Mouse (Mus musculus): ENCODE results near the gene Tspo2.
"Not testable (repeated sequence)": the region's sequence is repeated elsewhere in the genome, so short reads cannot be mapped to it uniquely, and the experiment has no call there.

The Tspo2 gene

DNA sequence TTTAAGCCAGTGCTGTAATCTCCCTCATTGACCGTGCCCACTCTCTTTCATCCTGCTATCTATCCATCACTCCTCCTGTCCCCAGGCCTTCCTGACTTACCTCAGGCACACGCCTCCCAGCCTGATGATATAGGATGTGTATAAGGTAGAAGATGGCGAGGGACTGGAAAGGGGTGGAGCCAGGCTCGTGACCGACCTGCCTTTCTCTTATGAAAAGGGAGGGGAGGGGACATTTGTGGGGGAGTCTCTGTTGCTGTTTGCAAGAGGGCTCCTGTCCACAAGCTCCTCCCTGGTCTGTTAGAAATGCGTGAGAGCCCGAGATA lies at the start of gene Tspo2:
TSS of gene Tspo2 (minus strand) at position 170 of the 323 bp plus-strand sequence.
- DNase-seq (ENCODE audit: low spot score in 2 of 2) = no peak

DNA sequence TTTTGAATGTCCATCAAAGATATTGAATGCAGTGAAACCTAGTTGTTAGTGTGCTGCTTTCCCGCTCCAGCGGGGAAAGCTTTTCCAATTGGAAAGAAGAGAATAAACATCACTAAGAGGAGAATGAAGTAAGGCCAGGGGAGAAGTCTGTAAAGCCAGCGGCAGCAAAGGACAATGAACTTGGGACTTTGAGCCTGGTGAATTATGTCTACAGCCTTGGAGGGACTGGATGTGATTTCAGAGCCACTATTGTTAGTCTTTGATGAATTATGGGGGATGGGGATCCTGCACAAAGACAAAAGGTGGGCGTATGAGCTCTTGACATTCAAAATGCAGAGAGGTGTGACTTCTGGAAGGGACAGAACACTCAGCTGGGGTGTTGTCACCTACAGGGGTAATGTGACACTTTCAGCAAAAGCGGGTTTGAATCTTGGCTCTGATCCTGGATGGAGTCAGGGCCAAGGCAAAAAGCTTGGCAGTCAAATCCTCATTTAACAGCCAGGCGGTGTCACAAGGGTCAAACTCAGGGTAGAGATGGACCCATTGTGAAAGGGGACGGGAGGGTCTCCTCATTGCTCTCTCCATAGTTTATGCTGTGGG lies 49.6 kb upstream of the Tspo2 start:
- no peak for DNase-seq (ENCODE audit: low spot score in 2 of 2)

DNA sequence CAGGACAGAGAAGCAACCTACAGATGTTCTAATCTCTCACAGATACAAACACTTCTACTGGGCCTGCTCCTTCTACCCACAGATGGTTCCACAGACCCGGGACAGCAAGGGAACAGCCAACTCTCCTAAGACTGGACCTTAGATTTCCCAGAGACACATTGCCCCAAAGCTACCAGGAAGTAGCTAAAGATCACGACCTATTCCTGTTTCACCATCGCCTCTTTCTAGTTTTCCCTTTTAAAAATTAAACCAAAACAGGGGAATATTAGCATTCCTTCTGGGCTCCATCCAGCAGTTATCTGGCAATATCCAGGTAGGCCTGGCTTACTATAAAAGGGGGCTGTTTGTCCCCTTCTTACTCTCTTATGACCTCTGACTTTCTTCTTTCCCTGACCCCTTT lies 46.7 kb upstream of the Tspo2 start:
- no peak for DNase-seq (ENCODE audit: low spot score in 2 of 2)

DNA sequence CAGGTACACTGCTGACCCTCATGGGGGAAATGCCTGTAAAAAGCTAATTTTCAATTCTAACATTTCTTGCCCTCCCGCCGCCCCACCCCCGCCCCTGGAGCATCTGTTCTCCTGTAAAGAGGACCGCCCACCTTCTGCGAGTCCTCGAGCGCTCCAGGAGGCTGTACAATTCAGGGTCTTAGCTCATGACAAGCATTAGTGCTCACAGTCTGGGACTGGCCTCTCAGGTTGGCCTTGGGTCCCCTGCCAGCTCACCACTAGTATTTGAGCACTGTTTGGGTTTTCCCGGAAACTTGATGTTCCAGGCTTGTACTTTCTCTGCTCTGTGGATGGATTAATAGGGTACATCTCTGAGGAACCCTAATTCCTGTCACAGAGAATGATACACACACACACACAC lies 42.7 kb upstream of the Tspo2 start:
- no peak for DNase-seq (ENCODE audit: low spot score in 2 of 2)

DNA sequence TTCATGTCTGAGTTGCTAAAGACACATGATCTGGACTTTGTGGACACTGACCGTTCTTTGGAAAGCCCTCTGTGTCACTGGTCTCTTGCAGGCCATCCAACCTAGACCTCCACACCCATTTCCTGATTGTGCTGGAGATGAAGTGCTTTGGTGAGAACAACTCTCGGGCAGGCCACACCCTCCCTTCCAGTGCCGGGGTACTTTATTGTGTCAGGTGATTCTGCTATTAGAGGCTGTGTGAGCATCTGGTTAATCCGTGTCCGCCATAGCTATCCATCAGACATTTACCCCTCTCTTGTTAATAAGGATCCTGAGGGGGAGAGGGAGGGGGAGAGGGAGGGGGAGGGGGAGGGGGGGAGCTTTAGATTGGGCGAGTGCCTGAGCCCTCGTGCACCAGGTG lies 42.3 kb upstream of the Tspo2 start:
- no peak for DNase-seq (ENCODE audit: low spot score in 2 of 2)

DNA sequence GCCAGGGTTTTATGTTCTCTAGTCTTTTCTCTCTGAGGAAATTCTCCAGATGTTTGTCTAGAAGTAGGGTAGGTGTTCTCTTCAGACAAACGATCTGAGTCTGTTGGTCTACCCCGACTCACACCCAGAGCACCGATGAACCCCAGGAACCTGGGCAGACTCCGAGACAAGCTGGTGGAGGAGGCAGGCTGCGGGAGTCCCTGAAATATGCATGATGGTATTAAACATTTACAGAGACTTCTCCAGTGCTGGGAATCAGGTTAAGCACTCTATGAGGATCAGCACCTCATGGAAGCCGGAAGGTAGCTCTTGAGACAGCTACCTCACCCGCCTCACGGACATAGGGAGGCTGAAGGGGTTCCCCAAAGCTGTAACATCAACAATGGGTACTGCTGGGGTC lies 41.3 kb upstream of the Tspo2 start:
- DNase-seq (ENCODE audit: low spot score in 2 of 2) = no peak

DNA sequence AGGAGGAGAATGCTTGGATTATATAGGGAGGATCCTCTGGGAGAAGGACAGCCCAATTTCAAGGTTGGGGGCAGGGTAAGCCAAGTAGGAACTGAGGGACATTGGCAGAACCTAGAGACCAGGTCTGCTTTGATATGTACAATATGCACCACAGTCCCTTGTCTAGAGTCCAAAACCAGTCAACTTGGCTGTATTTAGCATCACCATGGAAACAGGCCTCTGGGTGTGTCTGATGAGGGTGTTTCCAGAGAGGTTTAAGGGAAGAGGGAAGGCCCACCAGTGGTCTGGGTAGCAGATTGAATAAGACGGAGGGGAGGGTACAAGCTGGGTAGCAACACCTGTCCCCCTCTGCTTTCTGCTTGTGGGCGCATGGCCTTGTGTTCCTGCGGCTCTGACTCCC lies 38.1 kb upstream of the Tspo2 start:
- DNase-seq (ENCODE audit: low spot score in 2 of 2) = no peak

DNA sequence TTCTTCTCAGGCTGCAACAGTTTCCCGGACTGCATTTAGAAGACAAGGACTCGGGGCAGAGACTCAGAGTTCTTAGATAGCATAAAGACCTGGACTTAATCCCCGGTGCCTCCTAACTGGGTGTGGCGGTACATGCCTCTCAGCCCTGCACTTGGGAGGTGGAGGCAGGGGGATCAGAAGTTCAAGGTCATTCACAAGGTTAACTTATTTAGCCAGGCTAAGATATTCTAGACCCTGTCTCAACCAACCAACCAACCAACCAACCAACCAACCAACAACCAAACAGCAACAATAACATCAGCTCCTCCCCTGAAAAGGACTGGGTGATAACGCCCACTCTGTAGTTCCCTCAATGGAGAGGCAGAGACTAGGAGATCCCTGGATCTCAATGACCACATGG lies 32.9 kb upstream of the Tspo2 start:
- no peak for DNase-seq (ENCODE audit: low spot score in 2 of 2)

DNA sequence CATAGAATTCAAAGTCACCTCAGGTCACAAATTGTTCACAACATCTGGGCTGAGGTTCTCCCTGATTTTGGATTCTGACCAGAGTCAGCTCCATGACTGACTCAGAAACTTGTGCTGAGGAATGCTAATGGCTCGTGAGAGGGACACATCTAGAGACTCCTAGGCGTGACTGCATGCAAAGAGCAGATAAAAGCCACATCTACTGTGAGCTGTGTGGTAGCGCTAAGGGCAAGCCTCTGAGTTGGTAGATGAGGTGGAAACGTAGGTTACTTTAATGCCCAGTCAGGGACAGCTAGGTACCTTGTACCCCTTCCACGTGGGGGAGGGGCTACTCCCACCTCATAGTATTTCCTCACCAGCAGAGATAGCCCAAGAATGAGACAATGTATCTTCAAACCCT lies 32.4 kb upstream of the Tspo2 start:
- no peak for DNase-seq (ENCODE audit: low spot score in 2 of 2)

DNA sequence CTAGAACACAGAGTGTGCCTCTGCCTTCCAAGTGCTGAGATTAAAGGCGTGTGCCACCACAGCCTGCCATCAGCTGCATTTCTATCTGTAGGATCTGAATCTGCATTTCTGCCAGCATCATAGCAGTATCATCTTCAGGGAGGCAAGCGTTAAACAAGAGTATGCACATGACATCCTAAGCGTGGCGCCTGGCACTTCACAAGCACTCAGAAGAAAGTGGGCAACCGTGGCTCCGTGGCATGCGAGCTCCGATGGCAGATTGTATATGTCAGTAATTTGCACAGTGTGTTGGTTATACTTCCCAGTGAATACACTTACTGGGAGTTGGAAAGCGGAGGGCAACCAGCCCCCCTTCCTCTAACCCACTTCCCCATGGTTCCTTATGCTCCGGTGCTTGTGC lies 28.6 kb upstream of the Tspo2 start:
- DNase-seq (ENCODE audit: low spot score in 2 of 2) = peak in 1 of 2 experiments; percentile 11

DNA sequence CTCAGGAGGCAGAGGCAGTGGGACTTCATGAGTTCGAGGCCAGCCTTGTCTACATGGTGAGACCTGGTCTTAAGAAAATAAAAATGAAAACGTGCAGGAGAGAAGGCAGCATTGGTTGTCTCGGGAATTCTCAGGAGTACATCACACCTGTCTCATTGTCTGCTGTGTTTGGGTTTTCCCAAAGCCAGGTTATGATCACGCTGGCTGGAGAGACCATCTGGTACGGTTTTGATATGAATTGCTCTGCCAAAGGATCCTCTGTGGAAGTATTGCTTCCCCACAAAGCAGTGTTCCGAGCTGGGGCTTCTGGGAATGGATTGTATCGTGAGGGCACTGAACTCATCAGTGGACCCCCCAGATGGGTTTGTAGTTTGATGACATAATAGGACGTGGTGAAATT lies 24.1 kb upstream of the Tspo2 start:
- DNase-seq (ENCODE audit: low spot score in 2 of 2) = no peak

DNA sequence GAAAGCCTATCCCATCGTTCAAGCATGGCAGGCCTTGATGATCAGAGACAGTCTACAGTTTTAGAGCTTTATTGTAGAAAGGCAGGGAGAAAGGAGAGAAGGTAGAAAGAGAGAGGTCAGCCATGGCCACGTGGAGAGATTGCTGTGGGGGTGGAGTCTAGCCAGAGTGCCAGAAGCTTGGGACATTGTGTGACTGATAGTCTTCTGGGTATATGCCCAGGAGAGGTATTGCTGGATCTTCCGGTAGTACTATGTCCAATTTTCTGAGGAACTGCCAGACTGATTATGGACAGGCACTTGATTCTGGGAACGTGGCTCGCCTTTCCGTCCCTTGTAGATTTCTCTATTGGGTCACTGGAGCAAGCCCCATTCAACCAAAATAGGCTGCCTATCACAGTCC lies 23.0 kb upstream of the Tspo2 start:
- not testable (repeated sequence) for DNase-seq (ENCODE audit: low spot score in 2 of 2)

DNA sequence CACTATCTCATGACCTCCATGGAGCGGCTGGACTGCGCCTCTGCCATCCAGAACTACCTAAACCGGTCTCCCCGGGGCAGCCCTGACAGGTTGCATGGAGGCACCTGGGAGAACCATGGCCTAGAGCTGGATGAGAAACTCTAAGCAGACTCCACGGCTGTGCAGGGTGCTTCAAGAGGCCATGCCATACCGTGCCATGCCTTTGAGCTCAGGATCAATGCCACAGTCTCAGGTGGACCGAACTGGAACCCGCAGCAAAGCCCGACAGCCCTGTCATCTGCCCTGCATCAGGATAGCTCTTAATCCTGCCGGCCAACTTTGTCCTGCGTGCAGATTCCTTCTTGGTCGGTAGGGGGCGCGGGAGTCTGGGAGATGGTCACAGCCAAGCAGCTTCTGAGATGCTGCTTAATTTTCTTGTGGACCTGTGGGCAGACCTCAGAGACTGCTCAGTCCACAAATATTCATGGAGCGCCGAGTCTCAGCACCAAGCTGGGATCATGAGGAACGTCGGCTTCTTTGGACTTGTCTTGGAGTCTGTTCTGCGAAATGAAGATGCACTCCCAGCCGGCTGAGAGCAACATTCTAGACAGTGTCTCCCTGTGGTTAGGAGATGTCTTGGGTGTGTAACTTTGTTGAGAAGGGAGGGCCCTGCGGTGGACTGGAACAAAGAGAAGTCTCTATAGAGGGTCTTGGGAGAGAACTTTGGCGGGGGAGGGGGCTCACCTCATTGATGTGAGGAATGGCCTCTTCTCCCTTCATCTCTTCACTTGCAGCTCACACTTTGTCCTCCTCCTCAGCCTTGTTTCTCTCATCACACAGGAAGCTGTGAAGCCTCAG lies 16.3 kb upstream of the Tspo2 start:
- peak; percentile 85 to 89 for DNase-seq (ENCODE audit: low spot score in 2 of 2)

DNA sequence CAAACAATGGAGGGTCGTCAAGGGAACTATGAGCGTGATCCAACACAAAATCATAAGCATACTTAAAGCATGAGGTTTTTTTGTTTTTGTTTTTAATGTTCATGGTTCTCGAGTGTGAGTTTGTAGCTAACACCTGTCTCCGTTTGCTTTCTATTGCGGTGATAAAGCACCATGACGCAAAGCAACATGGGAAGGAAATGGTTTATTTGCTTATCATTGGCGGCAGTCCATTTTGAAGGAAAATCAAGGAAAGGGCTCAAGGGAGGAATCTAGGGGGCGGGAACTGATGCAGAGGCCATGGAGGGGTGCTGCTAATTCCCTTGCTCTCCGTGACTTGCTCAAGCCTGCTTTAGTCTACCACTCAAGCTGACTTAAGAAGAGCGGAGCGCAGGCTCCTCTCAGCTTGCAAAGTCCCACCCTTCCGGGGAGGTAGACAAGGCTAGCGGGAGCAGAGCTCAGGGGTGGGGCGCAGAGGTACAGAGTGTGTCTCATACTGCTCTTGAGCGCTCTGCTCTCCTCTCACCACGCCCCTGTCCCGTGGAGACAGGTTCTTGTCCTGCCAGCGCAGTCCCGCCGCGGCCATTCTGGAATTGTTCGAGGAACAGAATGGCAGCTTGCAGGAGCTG lies 15.6 kb upstream of the Tspo2 start:
- DNase-seq (ENCODE audit: low spot score in 2 of 2) = no peak

DNA sequence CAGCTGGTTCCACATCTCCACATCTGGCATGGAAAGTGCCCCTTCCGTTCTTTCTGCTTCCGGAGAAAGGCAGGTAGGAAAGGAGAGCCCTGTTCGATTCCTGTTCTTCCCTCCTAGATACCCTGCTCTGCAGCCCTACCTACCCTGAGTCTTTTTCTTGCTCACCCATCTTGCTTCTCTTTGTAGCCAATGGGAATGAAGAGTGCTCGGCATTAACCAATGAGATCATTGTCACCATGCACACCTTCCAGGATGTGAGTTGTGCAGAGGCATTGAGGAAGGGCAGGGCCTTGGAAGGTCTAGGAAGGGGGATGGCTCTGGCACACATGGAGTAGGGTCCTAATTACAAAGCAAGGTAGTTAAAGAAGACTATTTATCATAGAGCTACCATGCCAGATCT lies 12.1 kb upstream of the Tspo2 start:
- DNase-seq (ENCODE audit: low spot score in 2 of 2) = no peak

DNA sequence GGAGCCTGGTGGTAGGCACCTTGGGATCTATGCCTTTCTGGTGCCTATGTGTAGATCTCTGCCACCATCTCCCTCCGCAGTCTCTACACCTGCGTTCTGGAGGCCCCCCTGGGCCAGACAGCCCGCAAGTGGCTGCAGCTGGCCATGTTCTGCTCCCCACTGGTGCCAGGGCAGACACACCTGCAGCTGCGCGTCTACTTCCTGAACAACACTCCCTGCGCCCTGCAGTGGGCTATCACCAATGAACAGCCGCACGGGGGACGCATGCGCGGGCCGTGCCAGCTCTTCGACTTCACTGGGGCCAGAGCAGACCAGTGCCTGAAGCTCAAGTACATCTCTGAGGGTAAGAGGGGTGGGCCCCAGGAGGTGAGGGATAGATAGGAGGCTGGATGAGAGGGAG lies 10.8 kb upstream of the Tspo2 start:
- no peak for DNase-seq (ENCODE audit: low spot score in 2 of 2)

DNA sequence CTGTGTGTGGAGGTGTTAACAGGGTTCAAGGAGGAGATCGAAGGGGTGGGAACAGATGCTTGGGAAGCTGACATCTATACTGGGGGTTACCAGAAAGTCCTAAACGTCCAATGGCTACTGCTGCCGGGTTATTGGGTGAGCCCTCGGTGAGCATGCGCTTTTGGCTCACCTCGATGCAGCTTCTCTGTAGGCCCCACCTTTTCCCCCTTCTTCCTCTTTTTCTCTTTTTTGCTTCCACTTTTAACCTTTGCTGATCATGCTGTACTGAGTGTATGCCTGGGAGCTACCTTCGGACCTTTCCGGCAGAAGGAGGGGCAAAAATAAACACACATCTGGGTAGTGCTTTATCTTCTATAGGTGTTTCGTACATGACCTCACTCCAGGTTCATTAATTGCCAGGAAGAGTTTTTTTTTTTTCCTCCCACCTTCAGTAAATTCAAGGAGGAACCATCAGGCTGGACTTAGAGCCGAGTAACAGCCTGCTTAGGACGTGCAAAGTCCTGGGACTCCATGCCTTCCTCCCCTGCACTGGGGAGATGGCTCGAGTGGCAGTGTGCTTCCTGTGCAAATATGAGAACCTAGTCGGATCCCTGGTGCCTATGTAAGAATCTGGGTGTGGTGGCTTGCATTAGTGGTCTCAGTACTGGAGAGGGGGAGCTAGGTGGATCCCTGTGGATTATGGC lies 6.8 kb upstream of the Tspo2 start:
- DNase-seq (ENCODE audit: low spot score in 2 of 2) = no peak

DNA sequence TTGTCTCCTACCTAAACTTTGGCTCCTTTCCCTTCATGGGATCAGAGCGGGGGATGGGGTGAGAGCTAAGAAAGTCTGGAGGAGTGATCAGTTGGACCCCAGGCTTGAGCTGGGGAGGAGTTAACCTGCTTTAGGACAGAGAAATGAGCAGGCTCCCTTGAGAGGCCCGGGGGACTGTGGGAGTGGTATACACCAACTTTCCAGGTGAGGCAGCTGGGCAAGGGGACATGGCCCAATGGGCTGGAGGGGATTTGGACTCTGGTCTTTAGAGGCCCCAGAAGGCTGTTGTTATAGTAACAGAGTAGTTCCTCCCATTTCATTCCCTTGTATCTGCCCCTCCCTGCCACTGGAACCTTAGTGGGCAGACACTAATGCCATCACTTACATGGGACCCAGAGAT lies 4.6 kb upstream of the Tspo2 start:
- no peak for DNase-seq (ENCODE audit: low spot score in 2 of 2)

DNA sequence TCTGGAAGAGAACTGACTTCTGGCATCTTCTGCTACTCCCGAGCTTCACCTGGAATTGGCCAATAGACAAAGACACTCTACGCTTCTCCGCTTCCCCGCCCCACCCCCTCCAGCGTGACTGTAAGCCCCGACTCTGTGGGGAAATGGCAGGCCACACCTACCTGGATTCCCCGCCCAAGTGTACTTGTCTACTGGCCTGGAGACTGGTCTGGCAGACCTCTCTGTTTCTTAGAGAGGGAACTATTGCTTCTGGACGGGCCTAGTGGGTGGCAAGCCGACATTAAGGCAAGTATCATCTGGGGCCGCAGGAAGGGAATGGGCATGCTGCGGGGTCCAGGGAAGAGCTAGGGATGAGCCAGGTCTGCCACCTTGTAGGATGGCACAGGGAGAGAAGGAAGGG lies 3.4 kb upstream of the Tspo2 start, which contains the start of gene Unc5cl:
TSS of gene Unc5cl (plus strand) at position 214 of the 400 bp plus-strand sequence.
- no peak for DNase-seq (ENCODE audit: low spot score in 2 of 2)

DNA sequence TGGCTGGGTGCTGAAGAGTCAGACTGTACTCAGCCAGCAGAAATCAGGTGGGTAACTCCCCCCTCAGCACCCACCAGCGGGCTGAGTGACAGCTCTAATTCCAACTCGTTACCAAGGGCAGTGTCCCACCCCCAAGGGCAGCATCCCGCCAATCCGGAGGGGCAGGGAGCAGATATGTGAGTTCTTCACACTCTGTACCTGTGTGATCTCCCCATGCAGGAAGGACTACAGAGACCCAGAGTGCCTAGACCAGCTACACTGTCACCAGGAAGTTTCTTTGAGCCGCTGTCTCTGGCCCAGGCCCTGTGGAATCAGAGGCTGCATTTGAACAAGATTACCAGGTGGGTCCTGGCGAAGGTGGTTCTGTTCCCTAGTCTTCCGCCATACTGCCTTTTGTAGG lies 2.9 kb upstream of the Tspo2 start:
- DNase-seq (ENCODE audit: low spot score in 2 of 2) = no peak

DNA sequence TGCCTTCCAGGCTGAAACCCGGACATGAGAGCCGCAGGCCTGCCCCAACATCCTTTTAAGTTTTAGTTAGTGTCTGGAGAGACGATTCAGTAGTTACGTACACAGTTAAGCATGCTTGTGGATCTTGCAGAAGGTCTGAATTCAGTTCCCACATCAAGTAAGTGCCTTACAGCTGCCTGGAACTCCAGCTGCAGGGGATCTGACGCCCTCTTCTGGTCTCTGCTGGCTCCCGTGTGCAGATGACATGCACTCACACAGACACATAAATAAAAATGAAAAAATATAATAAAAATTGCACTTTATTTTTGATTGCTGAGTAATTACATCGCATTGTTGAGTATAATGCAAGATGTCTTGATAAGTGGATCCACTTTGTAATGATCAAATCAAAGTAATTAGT lies 2.2 kb upstream of the Tspo2 start:
- DNase-seq (ENCODE audit: low spot score in 2 of 2) = no peak

DNA sequence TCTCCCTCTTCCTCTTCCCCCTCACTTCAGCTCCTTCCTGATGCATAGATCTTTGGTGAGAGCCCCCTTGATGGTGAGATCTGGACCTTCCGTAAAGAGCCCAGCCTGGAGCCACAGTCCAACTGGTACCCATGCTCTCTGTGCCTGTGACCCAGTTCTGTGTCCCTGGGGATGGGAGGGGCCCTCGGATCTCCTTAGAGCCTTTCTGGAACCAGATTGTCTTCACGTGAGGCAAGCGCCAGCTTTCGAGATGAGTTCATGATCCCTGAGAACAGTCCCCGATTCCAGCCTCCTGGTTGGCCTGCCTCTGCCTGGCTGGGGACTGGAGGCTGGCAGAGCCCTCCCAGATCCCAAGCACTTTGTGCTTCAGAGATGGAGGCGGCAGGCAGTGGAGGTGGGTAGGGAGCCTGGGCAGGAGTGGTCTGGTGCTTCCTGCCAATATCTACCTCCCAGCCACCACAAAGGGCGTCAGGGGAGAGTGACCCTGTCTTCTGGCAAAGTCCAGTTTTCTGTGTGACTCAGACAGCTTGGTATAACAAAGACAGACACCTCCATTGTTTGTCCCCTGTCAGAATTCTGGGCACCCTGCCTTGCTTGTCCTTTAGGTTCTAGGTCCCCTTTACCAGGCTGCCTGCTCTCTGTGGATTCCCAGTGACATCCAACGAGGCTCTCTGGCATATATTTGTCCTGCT lies 577 bp upstream of the Tspo2 start:
- DNase-seq (ENCODE audit: low spot score in 2 of 2) = no peak
